Mouse (Mus musculus) embryonic fibroblast, embryonic 13.5 days (primary cell): ENCODE measurements around the gene Btk. TPM values are rescaled to one million over a fixed set of nuclear protein-coding genes. Genes with fewer than 3 reads are reported as not detected.

Experiments used
- H3K27ac ChIP-seq: 2 replicates; pipeline ENCODE4 v1.5.1; 2012; ENCODE audit warnings: low read length, control low read depth, inconsistent platforms; ENCODE audit not compliant: insufficient read depth
- H3K4me1 ChIP-seq: 2 replicates; pipeline ENCODE4 v1.6.1; 2011; ENCODE audit warnings: low read length; ENCODE audit not compliant: control insufficient read depth, insufficient read depth
- H3K4me3 ChIP-seq: 2 replicates; pipeline ENCODE4 v1.5.1; 2011; ENCODE audit warnings: mild to moderate bottlenecking, control low read depth, low read length; ENCODE audit not compliant: insufficient read depth
- CTCF ChIP-seq: IDR thresholded peaks from 2 replicates; pipeline ENCODE4 v1.5.1; 2011; ENCODE audit warnings: mild to moderate bottlenecking, control low read depth, low read length, moderate library complexity, borderline replicate concordance; ENCODE audit not compliant: insufficient read depth
- POLR2A ChIP-seq: IDR thresholded peaks from 2 replicates; pipeline ENCODE4 v1.6.1; 2011; ENCODE audit warnings: low read depth, mild to moderate bottlenecking, control low read depth, low read length, moderate library complexity
- polyA plus RNA-seq: library from polyadenylated mRNA; stranded (reverse); fragments of >200 nt; gene quantifications from 2 replicates; pipeline ENCODE4 v1.2.4, GENCODE M21; 2011; ENCODE audit warnings: low read depth; ENCODE audit not compliant: missing spikeins, insufficient read length

Btk gene
- polyA plus RNA-seq, 1 experiment: 0.61 TPM

DNA sequence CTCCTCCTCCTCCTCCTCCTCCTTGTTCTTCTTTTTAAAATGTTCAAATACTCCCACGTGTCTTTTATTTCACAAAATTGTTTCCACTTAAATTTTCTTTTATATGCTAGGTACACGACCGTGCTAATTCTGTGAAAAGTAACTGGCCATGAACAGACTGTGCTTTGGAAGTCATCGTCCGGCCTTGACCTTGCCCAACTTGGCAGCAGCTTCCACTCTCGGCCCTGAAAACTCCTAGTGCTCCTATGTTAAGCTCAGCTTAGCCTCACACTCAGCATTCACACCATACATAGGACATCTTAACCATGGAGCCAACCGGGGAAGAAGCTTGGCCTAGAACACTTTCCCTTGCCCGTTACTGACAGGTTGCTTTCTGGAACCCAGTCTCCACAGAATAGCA, 82.7 kb downstream of the Btk start:
- TF ChIP-seq CTCF: no peak
- TF ChIP-seq POLR2A: no peak
- Histone ChIP-seq H3K4me1 (no peaks in the 10 kb centered on the region), H3K27ac (no peak overlapping the region), H3K4me3 (no peak overlapping the region)

Other genes with a start within 250 kb of the Btk start
- 2.3 and 5.1 TPM in 2 replicates for gene Drp2, start 179.0 kb downstream of the Btk start, polyA plus RNA-seq
- gene Taf7l, start 107.1 kb downstream of the Btk start, polyA plus RNA-seq: 0.38 and 0.46 TPM in 2 replicates
- 33.3 and 34.3 TPM in 2 replicates for gene Timm8a1, start 41.7 kb downstream of the Btk start, polyA plus RNA-seq
- gene Rpl36a, start 2.1 kb upstream of the Btk start, polyA plus RNA-seq: 765 and 790 TPM in 2 replicates
- gene Gla, start 17.6 kb upstream of the Btk start, polyA plus RNA-seq: 11.2 and 14.7 TPM in 2 replicates
- gene Hnrnph2, start 17.6 kb upstream of the Btk start, polyA plus RNA-seq: 113 and 117 TPM in 2 replicates
- 19.0 and 22.5 TPM in 2 replicates for gene Armcx4, start 102.9 kb upstream of the Btk start, polyA plus RNA-seq
- 34.1 and 39.4 TPM in 2 replicates for gene Armcx1, start 134.4 kb upstream of the Btk start, polyA plus RNA-seq
- 13.6 and 21.7 TPM in 2 replicates for gene Armcx6, start 167.8 kb upstream of the Btk start, polyA plus RNA-seq
- gene Armcx3, start 173.0 kb upstream of the Btk start, polyA plus RNA-seq: 71.6 and 81.0 TPM in 2 replicates
- 108 and 127 TPM in 2 replicates for gene Armcx2, start 225.7 kb upstream of the Btk start, polyA plus RNA-seq